Mouse (Mus musculus) forebrain, postnatal 0 days (tissue): ENCODE results near the gene Gimap9. TPM values are rescaled to one million over a fixed set of nuclear protein-coding genes. Genes with fewer than 3 reads are reported as not detected.

Experiments
- ATAC-seq: fragments of 200-750 bp; cut with Nextera tagmentation; 2 replicates; pipeline ENCODE4 v1.8.0; 2017; ENCODE audit warnings: mild to moderate bottlenecking, moderate library complexity
- DNase-seq: peaks from one replicate; pipeline ENCODE4 v3.0.0-alpha.2; 2015
- H3K27ac ChIP-seq: fragments of 300-500 bp; sonication (generic); 2 replicates; pipeline ENCODE4 v1.5.1; 2014; ENCODE audit warnings: low read depth, mild to moderate bottlenecking, antibody characterized with exemption, low read length, moderate library complexity, mixed read lengths
- H3K27me3 ChIP-seq: fragments of 300-500 bp; sonication (generic); 2 replicates; pipeline ENCODE4 v1.6.1; 2014; ENCODE audit warnings: mild to moderate bottlenecking, low read length, mixed read lengths; ENCODE audit not compliant: insufficient read depth
- H3K36me3 ChIP-seq: fragments of 300-500 bp; sonication (generic); 2 replicates; pipeline ENCODE4 v1.6.1; 2014; ENCODE audit warnings: mild to moderate bottlenecking, moderate library complexity; ENCODE audit not compliant: insufficient read depth
- H3K4me1 ChIP-seq: fragments of 300-500 bp; sonication (generic); 2 replicates; pipeline ENCODE4 v1.6.1; 2014; ENCODE audit warnings: antibody characterized with exemption; ENCODE audit not compliant: insufficient read depth
- H3K4me2 ChIP-seq: fragments of 300-500 bp; sonication (generic); 2 replicates; pipeline ENCODE4 v1.6.1; 2014; ENCODE audit warnings: low read depth, mild to moderate bottlenecking, moderate library complexity
- H3K4me3 ChIP-seq: fragments of 300-500 bp; sonication (generic); 2 replicates; pipeline ENCODE4 v1.5.1; 2014; ENCODE audit warnings: low read depth, low read length, mixed read lengths
- H3K9ac ChIP-seq: fragments of 300-500 bp; sonication (generic); 2 replicates; pipeline ENCODE4 v1.6.1; 2014; ENCODE audit warnings: mild to moderate bottlenecking
- H3K9me3 ChIP-seq: fragments of 300-500 bp; sonication (generic); 2 replicates; pipeline ENCODE4 v1.6.1; 2016; ENCODE audit warnings: low read length
- CTCF ChIP-seq: sonication (generic); IDR thresholded peaks from 2 replicates; pipeline ENCODE4 v1.5.1; 2016; ENCODE audit warnings: antibody characterized with exemption, control low read depth, low read depth
- WGBS: fragments of 180-500 bp; shearing (Covaris S2); extraction: QIAGEN DNeasy Blood & Tissue Kit; methylation state at CpG from one replicate; pipeline ENCODE4 v1.1.7; 2014; 5-methylcytosine and 5-hydroxymethylcytosine counted together
- polyA plus RNA-seq: library from polyadenylated mRNA; unstranded; fragments of >200 nt; fragmentation: Nextera tagmentation; extraction: Ambion mirVana; gene quantifications from 2 replicates; pipeline ENCODE4 v1.2.1, GENCODE M21; 2015
- total RNA-seq: library from RNA; depleted of rRNA; stranded (reverse); fragments of >200 nt; gene quantifications from 2 replicates; pipeline ENCODE4 v1.2.3, GENCODE M21; 2014

Gimap9 gene
- total and polyA plus RNA-seq, 2 experiments from 2014 or later = 1.3 to 1.4 TPM

GRCm38 (mm10) chr6:48642764-48643292 is 33.1 kb upstream of the Gimap9 start:
- WGBS = 19% methylated on average over 4 of the region's 4 CpGs
- no peaks in the 10 kb centered on the region for H3K4me1 ChIP-seq
- no peak overlapping the region for H3K9ac ChIP-seq
- DNase-seq = peak; percentile 83
- H3K27me3 ChIP-seq = no peaks in the 10 kb centered on the region
- H3K4me3 ChIP-seq = no peak overlapping the region
- no peaks in the 10 kb centered on the region for H3K9me3 ChIP-seq
- TF ChIP-seq CTCF = peak; percentile 74
- H3K36me3 ChIP-seq = no peaks in the 10 kb centered on the region
- H3K4me2 ChIP-seq = no peak overlapping the region
- H3K27ac ChIP-seq = no peak overlapping the region
- ATAC-seq = peak; percentile 61

- DNase-seq (peak; percentile 77), ATAC-seq (peak; percentile 53; the same call in 1 of the 2 replicates)
- WGBS = 13% methylated on average over 12 of the region's 12 CpGs
- Histone ChIP-seq H3K27ac (no peak overlapping the region), H3K4me1 (no peaks in the 10 kb centered on the region), H3K9ac (no peak overlapping the region), H3K9me3 (no peaks in the 10 kb centered on the region), H3K36me3 (no peaks in the 10 kb centered on the region), H3K27me3 (no peaks in the 10 kb centered on the region), H3K4me2 (no peak overlapping the region), H3K4me3 (no peak overlapping the region)
- peak; percentile 87 for TF ChIP-seq CTCF
Measured at GRCm38 (mm10) chr6:48645660-48646308, 30.1 kb upstream of the Gimap9 start.

GRCm38 (mm10) chr6:48646309-48646690 is 29.6 kb upstream of the Gimap9 start:
- Histone ChIP-seq H3K4me2 (no peak overlapping the region), H3K27me3 (no peaks in the 10 kb centered on the region), H3K4me1 (no peaks in the 10 kb centered on the region), H3K9ac (no peak overlapping the region), H3K4me3 (no peak overlapping the region), H3K9me3 (no peaks in the 10 kb centered on the region), H3K27ac (no peak overlapping the region), H3K36me3 (no peaks in the 10 kb centered on the region)
- no peak for TF ChIP-seq CTCF
- ATAC-seq = no peak
- WGBS = 85% methylated on average over 4 of the region's 4 CpGs
- DNase-seq = no peak

- 41% methylated on average over 3 of the region's 3 CpGs for WGBS
- Histone ChIP-seq H3K4me3 (no peak within 1 kb of the TSS), H3K27me3 (no peaks in the 10 kb centered on the region), H3K4me1 (no peaks in the 10 kb centered on the region), H3K4me2 (no peak within 1 kb of the TSS), H3K9me3 (no peaks in the 10 kb centered on the region), H3K9ac (no peak within 1 kb of the TSS), H3K36me3 (no peaks in the 10 kb centered on the region), H3K27ac (no peak within 1 kb of the TSS)
- ATAC-seq (no peak), DNase-seq (no peak)
- peak; percentile 46 for TF ChIP-seq CTCF
Measured at GRCm38 (mm10) chr6:48646995-48647394, 28.9 kb upstream of the Gimap9 start, which contains the start of gene Gimap8. Gimap8 (plus strand) TSS chr6:48647234.

GRCm38 (mm10) chr6:48647611-48648010 is 28.3 kb upstream of the Gimap9 start:
- 91% methylated on average over 2 of the region's 2 CpGs for WGBS
- Histone ChIP-seq H3K9ac (no peak overlapping the region), H3K4me1 (no peaks in the 10 kb centered on the region), H3K4me2 (no peak overlapping the region), H3K4me3 (no peak overlapping the region), H3K27ac (no peak overlapping the region), H3K36me3 (no peaks in the 10 kb centered on the region), H3K27me3 (no peaks in the 10 kb centered on the region), H3K9me3 (no peaks in the 10 kb centered on the region)
- DNase-seq (no peak), ATAC-seq (no peak)
- no peak for TF ChIP-seq CTCF

GRCm38 (mm10) chr6:48648779-48649178 is 27.1 kb upstream of the Gimap9 start:
- 87% methylated on average over 4 of the region's 4 CpGs for WGBS
- H3K27ac ChIP-seq = no peak overlapping the region
- H3K27me3 ChIP-seq = no peaks in the 10 kb centered on the region
- H3K9me3 ChIP-seq = no peaks in the 10 kb centered on the region
- H3K4me1 ChIP-seq = no peaks in the 10 kb centered on the region
- H3K4me3 ChIP-seq = no peak overlapping the region
- DNase-seq (no peak), ATAC-seq (no peak)
- H3K4me2 ChIP-seq = no peak overlapping the region
- no peak for TF ChIP-seq CTCF
- no peaks in the 10 kb centered on the region for H3K36me3 ChIP-seq
- H3K9ac ChIP-seq = no peak overlapping the region

GRCm38 (mm10) chr6:48650041-48650440 is 25.9 kb upstream of the Gimap9 start:
- no peaks in the 10 kb centered on the region for H3K4me1 ChIP-seq
- no peak overlapping the region for H3K9ac ChIP-seq
- TF ChIP-seq CTCF = no peak
- H3K4me2 ChIP-seq = no peak overlapping the region
- no peaks in the 10 kb centered on the region for H3K27me3 ChIP-seq
- DNase-seq (no peak), ATAC-seq (no peak)
- H3K4me3 ChIP-seq = no peak overlapping the region
- H3K36me3 ChIP-seq = no peaks in the 10 kb centered on the region
- H3K9me3 ChIP-seq = no peaks in the 10 kb centered on the region
- no peak overlapping the region for H3K27ac ChIP-seq
- 88% methylated on average over 9 of the region's 9 CpGs for WGBS
